Comparison of ENCODE assay signal across 19 mouse cellular contexts in the genomic region with DNA sequence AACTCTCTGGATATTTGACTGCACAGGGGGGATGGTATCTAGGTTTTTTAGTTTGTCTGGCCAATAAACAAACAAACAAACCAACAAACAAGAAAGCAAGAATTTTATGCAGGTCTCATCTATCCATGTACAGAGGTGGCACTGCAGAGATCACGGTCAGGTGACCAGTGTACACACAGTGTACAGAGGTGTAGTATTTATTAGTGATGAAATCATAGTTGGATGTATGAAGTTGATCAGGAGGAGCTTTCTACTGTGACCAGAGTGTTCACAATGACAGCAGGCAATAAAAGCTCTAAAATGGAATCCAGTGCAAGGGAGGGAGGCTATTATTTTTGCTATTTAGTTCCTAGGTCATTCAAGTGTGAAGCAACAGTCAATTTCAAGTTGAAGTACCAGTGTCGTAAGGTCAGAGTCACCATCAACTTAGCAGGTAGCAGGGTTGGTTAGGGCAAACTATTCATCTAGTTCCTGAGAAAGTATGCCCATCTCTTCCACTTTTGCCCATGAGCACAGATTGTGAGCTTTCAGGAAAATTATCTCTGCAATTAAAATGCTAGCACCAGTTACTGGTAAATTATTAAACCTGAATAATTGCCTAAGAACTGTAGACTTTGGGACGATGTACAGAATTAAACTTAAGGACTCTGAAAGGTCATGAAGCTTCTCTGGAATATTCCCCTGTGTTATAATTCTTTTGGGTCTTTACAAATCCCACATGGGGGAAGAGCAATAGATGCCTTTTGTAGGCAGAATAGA.
"Had no signal": no experiment of that assay in that cellular context is flagged by ENCODE, and none has a peak within 500 bp of the region (broad histone marks: within the 10 kb centered on the region; RNA-seq: fewer than 3 reads in every experiment).

No protein-coding gene starts in this region.

- H3K27me3 ChIP-seq: limb, embryonic 12.5 days; limb, embryonic 15.5 days; midbrain, embryonic 12.5 days; midbrain, embryonic 15.5 days; neural tube, embryonic 12.5 days; neural tube, embryonic 15.5 days had no signal

- H3K4me3 ChIP-seq: limb, embryonic 12.5 days; limb, embryonic 15.5 days; midbrain, embryonic 12.5 days; midbrain, embryonic 15.5 days; neural tube, embryonic 12.5 days; neural tube, embryonic 15.5 days had no signal

- H3K4me1 ChIP-seq: limb, embryonic 12.5 days; limb, embryonic 15.5 days; midbrain, embryonic 12.5 days; midbrain, embryonic 15.5 days; neural tube, embryonic 12.5 days; neural tube, embryonic 15.5 days had no signal

- H3K4me2 ChIP-seq: limb, embryonic 12.5 days; limb, embryonic 15.5 days; liver, embryonic 11.5 days; lung, embryonic 14.5 days; midbrain, embryonic 12.5 days; midbrain, embryonic 15.5 days; neural tube, embryonic 12.5 days; neural tube, embryonic 15.5 days had no signal

- H3K27ac ChIP-seq: limb, embryonic 12.5 days; limb, embryonic 15.5 days; liver, embryonic 14.5 days; macrophage; midbrain, embryonic 12.5 days; midbrain, embryonic 15.5 days; neural tube, embryonic 12.5 days; neural tube, embryonic 15.5 days; stomach, postnatal 0 days had no signal

- DNase-seq: left cerebral cortex, postnatal 4 days; liver, postnatal 0 days; lung, embryonic 14.5 days; right cerebral cortex, adult 18-20 months; right cerebral cortex, postnatal 14 days; right cerebral cortex, postnatal 4 days; thymus, postnatal 25 days had no signal

- ATAC-seq: hindbrain, embryonic 16.5 days; liver, postnatal 0 days; lung, postnatal 0 days; midbrain, embryonic 15.5 days had no signal

- H3K36me3 ChIP-seq: limb, embryonic 12.5 days; limb, embryonic 15.5 days; midbrain, embryonic 12.5 days; midbrain, embryonic 15.5 days; neural tube, embryonic 12.5 days; neural tube, embryonic 15.5 days had no signal

- H3K9me3 ChIP-seq: limb, embryonic 12.5 days; limb, embryonic 15.5 days; midbrain, embryonic 12.5 days; midbrain, embryonic 15.5 days; neural tube, embryonic 12.5 days; neural tube, embryonic 15.5 days had no signal

- H3K9ac ChIP-seq: limb, embryonic 12.5 days; limb, embryonic 15.5 days; liver, embryonic 14.5 days; liver, postnatal 0 days; lung, embryonic 14.5 days; midbrain, embryonic 12.5 days; midbrain, embryonic 15.5 days; neural tube, embryonic 12.5 days; neural tube, embryonic 15.5 days had no signal
